Mouse (Mus musculus) R1 (cell line): ENCODE results near the gene Ctnna2.

Experiments
- DNase-seq: peaks from one replicate; pipeline ENCODE4 v3.0.0-alpha.2; 2018; ENCODE audit warnings: low read depth, low spot score

Gene Ctnna2

GRCm38 (mm10) chr6:77430381-77430780, 549.1 kb downstream of the Ctnna2 start:
- no peak for DNase-seq

GRCm38 (mm10) chr6:77425746-77426145, 553.8 kb downstream of the Ctnna2 start:
- no peak for DNase-seq

- no peak for DNase-seq
Observed at GRCm38 (mm10) chr6:77424826-77425225, 554.7 kb downstream of the Ctnna2 start.

GRCm38 (mm10) chr6:77421564-77422139, 557.8 kb downstream of the Ctnna2 start:
- DNase-seq, result no peak

- no peak for DNase-seq
Observed at GRCm38 (mm10) chr6:77416999-77417398, 562.5 kb downstream of the Ctnna2 start.

- no peak for DNase-seq
Observed at GRCm38 (mm10) chr6:77413530-77413929, 566.0 kb downstream of the Ctnna2 start.

GRCm38 (mm10) chr6:77408481-77408880, 571.0 kb downstream of the Ctnna2 start:
- no peak for DNase-seq

GRCm38 (mm10) chr6:77400751-77401150, 578.7 kb downstream of the Ctnna2 start:
- DNase-seq, result no peak

GRCm38 (mm10) chr6:77391663-77392062, 587.8 kb downstream of the Ctnna2 start:
- no peak for DNase-seq

- DNase-seq, result no peak
Observed at GRCm38 (mm10) chr6:77381309-77381708, 598.2 kb downstream of the Ctnna2 start.

- no peak for DNase-seq
Observed at GRCm38 (mm10) chr6:77373132-77373531, 606.4 kb downstream of the Ctnna2 start.

- DNase-seq, result no peak
Observed at GRCm38 (mm10) chr6:77371147-77371546, 608.4 kb downstream of the Ctnna2 start.

GRCm38 (mm10) chr6:77358471-77358837, 621.0 kb downstream of the Ctnna2 start:
- no peak for DNase-seq

- DNase-seq, result no peak
Observed at GRCm38 (mm10) chr6:77357748-77358470, 621.6 kb downstream of the Ctnna2 start.

- DNase-seq, result no peak
Observed at GRCm38 (mm10) chr6:77354826-77355225, 624.7 kb downstream of the Ctnna2 start.

GRCm38 (mm10) chr6:77343781-77344180, 635.7 kb downstream of the Ctnna2 start:
- no peak for DNase-seq

- no peak for DNase-seq
Observed at GRCm38 (mm10) chr6:77335537-77335936, 644.0 kb downstream of the Ctnna2 start.

GRCm38 (mm10) chr6:77324748-77325147, 654.8 kb downstream of the Ctnna2 start:
- DNase-seq, result no peak

- no peak for DNase-seq
Observed at GRCm38 (mm10) chr6:77324327-77324726, 655.2 kb downstream of the Ctnna2 start.

- no peak for DNase-seq
Observed at GRCm38 (mm10) chr6:77306796-77307195, 672.7 kb downstream of the Ctnna2 start.

GRCm38 (mm10) chr6:77301305-77301704, 678.2 kb downstream of the Ctnna2 start:
- no peak for DNase-seq

- no peak for DNase-seq
Observed at GRCm38 (mm10) chr6:77291415-77291814, 688.1 kb downstream of the Ctnna2 start.

- no peak for DNase-seq
Observed at GRCm38 (mm10) chr6:77288402-77288801, 691.1 kb downstream of the Ctnna2 start.
